Mouse (Mus musculus) embryonic fibroblast, embryonic 13.5 days (primary cell): ENCODE measurements at regions not wholly inside any gene's neighbourhood (a gene's known extent, or its start where the extent isn't known, plus 50 kb on each side); places are given as distances from the start of the nearest gene placed in this dataset.

Experiments
- CTCF ChIP-seq: IDR thresholded peaks from 2 replicates; pipeline ENCODE4 v1.5.1; 2011; ENCODE audit warnings: mild to moderate bottlenecking, control low read depth, low read length, moderate library complexity, borderline replicate concordance; ENCODE audit not compliant: insufficient read depth
- POLR2A ChIP-seq: IDR thresholded peaks from 2 replicates; pipeline ENCODE4 v1.6.1; 2011; ENCODE audit warnings: low read depth, mild to moderate bottlenecking, control low read depth, low read length, moderate library complexity

GRCm38 (mm10) chr1:61541166-61541565, 97.5 kb upstream of the Pard3b start:
- TF ChIP-seq CTCF (no peak), POLR2A (no peak)
